Mouse (Mus musculus) bone marrow, adult 2 months (tissue): ENCODE data around the gene Gm5294.

Experiments
- CTCF ChIP-seq: fragments of 200-500 bp; IDR thresholded peaks from 2 replicates; pipeline ENCODE4 v1.5.1; 2011; ENCODE audit warnings: low read length, control low read depth; ENCODE audit not compliant: control insufficient read depth, insufficient read depth
- POLR2A ChIP-seq: fragments of 200-500 bp; IDR thresholded peaks from 2 replicates; pipeline ENCODE4 v1.6.1; 2011; ENCODE audit warnings: low read depth, mild to moderate bottlenecking, control low read depth, low read length, borderline replicate concordance; ENCODE audit not compliant: control insufficient read depth

- TF ChIP-seq CTCF (no peak), POLR2A (no peak)
Observed at GRCm38 (mm10) chr5:138790954-138791480, 28.9 kb upstream of the Gm5294 start.
